Mouse (Mus musculus) lung, embryonic 16.5 days (tissue): ENCODE measurements around the gene Mettl4. TPM values are rescaled to one million over a fixed set of nuclear protein-coding genes. Genes with fewer than 3 reads are reported as not detected.

Source experiments
- ATAC-seq: fragments of 200-750 bp; cut with Nextera tagmentation; 2 replicates; pipeline ENCODE4 v1.8.0; 2017; ENCODE audit warnings: low read depth, mild to moderate bottlenecking, moderate library complexity
- H3K27ac ChIP-seq: fragments of 300-500 bp; sonication (generic); 2 replicates; pipeline ENCODE4 v1.5.1; 2014; ENCODE audit warnings: mild to moderate bottlenecking, control low read depth, low read length
- H3K27me3 ChIP-seq: fragments of 300-500 bp; sonication (generic); 2 replicates; pipeline ENCODE4 v1.6.1; 2014; ENCODE audit warnings: low read depth, low read length, mixed read lengths; ENCODE audit not compliant: control insufficient read depth, insufficient read depth
- H3K36me3 ChIP-seq: fragments of 300-500 bp; sonication (generic); 2 replicates; pipeline ENCODE4 v1.6.1; 2014; ENCODE audit warnings: low read length; ENCODE audit not compliant: control insufficient read depth, insufficient read depth
- H3K4me1 ChIP-seq: fragments of 300-500 bp; sonication (generic); replicated peaks from 2 replicates; pipeline ENCODE4 v1.6.1; 2014; ENCODE audit warnings: low read length, mixed read lengths; ENCODE audit not compliant: control insufficient read depth, insufficient read depth
- H3K4me2 ChIP-seq: fragments of 300-500 bp; sonication (generic); 2 replicates; pipeline ENCODE4 v1.6.1; 2014; ENCODE audit warnings: low read depth, low read length, control low read depth
- H3K4me3 ChIP-seq: fragments of 300-500 bp; sonication (generic); 2 replicates; pipeline ENCODE4 v1.5.1; 2014; ENCODE audit warnings: mild to moderate bottlenecking, low read length, control low read depth
- H3K9ac ChIP-seq: fragments of 300-500 bp; sonication (generic); 2 replicates; pipeline ENCODE4 v1.6.1; 2014; ENCODE audit warnings: low read length, control low read depth
- H3K9me3 ChIP-seq: fragments of 300-500 bp; sonication (generic); 2 replicates; pipeline ENCODE4 v1.6.1; 2016; ENCODE audit warnings: low read length; ENCODE audit not compliant: control insufficient read depth
- WGBS: fragments of 180-500 bp; shearing (Covaris S2); extraction: QIAGEN DNeasy Blood & Tissue Kit; methylation state at CpG from one replicate; pipeline ENCODE4 v1.1.7; 2014; 5-methylcytosine and 5-hydroxymethylcytosine counted together
- polyA plus RNA-seq: library from polyadenylated mRNA; unstranded; fragments of >200 nt; fragmentation: Nextera tagmentation; extraction: Ambion mirVana; gene quantifications from 2 replicates; pipeline ENCODE4 v1.2.1, GENCODE M21; 2015

Mettl4 gene
- polyA plus RNA-seq, result 20.4 TPM in 2 replicates

DNA sequence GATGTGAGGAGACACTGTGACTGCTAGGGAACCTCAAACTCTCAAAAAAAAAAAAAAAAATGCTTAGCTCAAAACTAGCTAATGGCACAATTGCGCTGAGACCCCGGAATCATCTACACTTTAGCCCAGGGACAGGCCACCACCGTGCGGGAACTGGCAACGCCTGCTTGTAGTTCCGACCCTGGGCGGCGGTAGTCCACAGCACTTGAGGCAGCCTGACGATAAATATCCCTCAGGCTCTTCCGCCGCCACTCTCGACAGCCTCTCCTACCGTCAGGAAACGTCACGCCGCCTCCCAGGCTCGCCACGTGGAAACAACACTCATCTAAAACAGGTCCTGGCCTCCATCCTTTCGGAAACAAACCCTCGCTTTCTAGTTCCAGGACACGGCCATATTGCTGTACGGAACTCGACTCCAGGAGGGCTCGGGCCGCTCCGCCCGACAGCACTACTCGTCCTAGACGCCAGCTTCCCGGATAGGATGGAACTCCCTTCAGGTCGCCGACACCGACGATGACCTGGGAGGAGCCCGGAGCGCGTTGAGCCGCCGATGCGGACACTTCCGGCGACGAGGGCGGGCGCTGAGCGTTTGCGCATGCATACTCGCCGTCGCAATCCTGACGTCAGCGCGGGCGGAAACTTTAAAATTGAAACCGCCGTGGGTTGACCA, at the start of gene Mettl4:
TSS of gene Mettl4 (minus strand) at position 554 of the 670 bp plus-strand sequence.
- WGBS, result under 1% methylated on average over 56 of the region's 56 CpGs
- peak within 1 kb of the TSS; percentile 89 for H3K9ac ChIP-seq
- H3K36me3 ChIP-seq, result no peaks in the 10 kb centered on the region; the same call in 1 of the 2 replicates
- peak within 1 kb of the TSS; percentile 98 for H3K27ac ChIP-seq
- peaks cover 12% of the 10 kb centered on the region for H3K4me1 ChIP-seq
- H3K27me3 ChIP-seq, result no peaks in the 10 kb centered on the region
- H3K9me3 ChIP-seq, result no peaks in the 10 kb centered on the region
- peak within 1 kb of the TSS; percentile 70 for H3K4me2 ChIP-seq
- ATAC-seq, result peak; percentile 98
- H3K4me3 ChIP-seq, result peak within 1 kb of the TSS; percentile 75

DNA sequence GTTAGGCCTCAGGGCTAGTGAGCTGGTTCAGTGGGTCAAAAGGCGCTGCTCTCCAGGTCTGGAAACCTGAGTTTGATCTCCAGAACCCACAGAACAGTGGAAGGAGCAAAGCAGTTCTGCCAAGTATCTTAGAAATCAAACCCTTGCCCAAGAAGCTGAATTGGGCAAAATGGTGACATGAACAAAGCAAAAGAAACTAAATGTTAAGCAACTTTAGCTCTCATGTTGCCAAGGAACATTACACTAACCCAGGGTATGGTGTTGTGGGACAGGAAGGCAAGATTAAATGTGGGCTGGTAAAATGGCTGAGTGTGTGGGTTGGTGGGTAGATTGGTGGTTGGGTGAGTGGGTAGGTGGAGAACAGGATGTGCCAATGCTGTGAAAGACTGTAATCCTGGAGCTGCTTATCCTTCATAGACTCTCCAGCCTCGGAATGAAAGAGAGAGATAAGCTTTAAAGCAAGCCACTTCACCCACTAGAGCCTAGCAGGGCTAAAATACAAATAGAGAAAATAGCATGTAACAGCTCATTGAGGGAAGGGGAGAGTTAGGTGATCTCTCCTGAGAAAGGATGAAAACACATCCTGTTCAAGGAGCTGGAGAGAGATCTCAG, 29.2 kb upstream of the Mettl4 start:
- ATAC-seq, result no peak

DNA sequence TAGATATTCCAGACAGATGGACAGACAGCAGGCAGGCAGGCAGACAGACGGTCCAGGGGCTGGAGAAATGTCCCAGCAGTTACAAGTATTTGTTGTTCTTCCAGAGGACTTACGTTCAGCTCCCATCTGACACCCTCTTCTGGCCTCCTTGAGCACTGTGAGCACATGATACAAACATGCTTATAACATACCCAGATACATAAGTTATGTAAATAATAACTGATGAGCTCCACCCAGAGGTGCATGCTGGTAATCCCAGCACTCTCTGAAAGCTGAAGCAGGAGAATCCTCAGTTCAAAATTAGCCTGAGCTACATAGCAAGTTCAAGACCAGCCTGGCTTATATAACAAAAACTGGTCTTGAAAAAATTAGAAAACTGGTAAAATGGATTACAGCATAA, 18.7 kb upstream of the Mettl4 start:
- H3K4me3 ChIP-seq, result no peak overlapping the region
- no peak overlapping the region for H3K27ac ChIP-seq
- H3K27me3 ChIP-seq, result no peaks in the 10 kb centered on the region
- peaks cover 9% of the 10 kb centered on the region for H3K36me3 ChIP-seq
- ATAC-seq, result no peak
- H3K9me3 ChIP-seq, result no peaks in the 10 kb centered on the region
- WGBS, result 72% methylated on average over 2 of the region's 2 CpGs
- H3K4me1 ChIP-seq, result no peaks in the 10 kb centered on the region
- no peak overlapping the region for H3K9ac ChIP-seq
- no peak overlapping the region for H3K4me2 ChIP-seq

More for the DNA sequence above, 29.2 kb upstream of the Mettl4 start:
- Histone ChIP-seq H3K36me3 (0 out of 2 replicates have a peak, but pooled peaks cover 3% of the 10 kb centered on the region), H3K4me1 (no peaks in the 10 kb centered on the region), H3K4me2 (no peak overlapping the region), H3K9ac (no peak overlapping the region), H3K27ac (no peak overlapping the region), H3K27me3 (no peaks in the 10 kb centered on the region), H3K4me3 (no peak overlapping the region), H3K9me3 (no peaks in the 10 kb centered on the region)
- WGBS, result 59% methylated on average over 2 of the region's 2 CpGs

DNA sequence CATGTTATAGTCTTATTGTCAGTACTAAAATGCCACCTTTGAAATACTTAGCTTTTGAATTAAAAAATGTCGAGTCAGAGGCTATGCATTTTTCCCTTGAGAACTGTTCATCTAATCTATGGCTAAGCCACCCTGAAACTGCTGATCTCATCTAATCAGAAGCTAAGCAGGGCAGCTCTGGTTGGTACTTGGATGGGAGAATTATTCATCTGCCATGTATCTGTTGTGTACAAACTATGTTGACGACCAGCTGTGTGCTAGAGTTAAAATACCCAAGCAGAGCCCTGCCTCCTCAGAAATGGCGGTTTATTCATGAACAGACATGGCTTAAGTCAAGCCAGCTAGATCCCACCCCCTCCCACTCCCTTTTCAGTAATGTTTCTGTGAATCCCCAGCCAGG, 14.9 kb upstream of the Mettl4 start:
- Histone ChIP-seq H3K36me3 (peaks cover 3% of the 10 kb centered on the region; the same call in 1 of the 2 replicates), H3K4me2 (no peak overlapping the region), H3K4me3 (no peak overlapping the region), H3K9ac (no peak overlapping the region), H3K4me1 (no peaks in the 10 kb centered on the region), H3K27ac (no peak overlapping the region), H3K27me3 (no peaks in the 10 kb centered on the region), H3K9me3 (no peaks in the 10 kb centered on the region)
- no peak for ATAC-seq
- WGBS, result 88% methylated on average over 3 of the region's 3 CpGs

DNA sequence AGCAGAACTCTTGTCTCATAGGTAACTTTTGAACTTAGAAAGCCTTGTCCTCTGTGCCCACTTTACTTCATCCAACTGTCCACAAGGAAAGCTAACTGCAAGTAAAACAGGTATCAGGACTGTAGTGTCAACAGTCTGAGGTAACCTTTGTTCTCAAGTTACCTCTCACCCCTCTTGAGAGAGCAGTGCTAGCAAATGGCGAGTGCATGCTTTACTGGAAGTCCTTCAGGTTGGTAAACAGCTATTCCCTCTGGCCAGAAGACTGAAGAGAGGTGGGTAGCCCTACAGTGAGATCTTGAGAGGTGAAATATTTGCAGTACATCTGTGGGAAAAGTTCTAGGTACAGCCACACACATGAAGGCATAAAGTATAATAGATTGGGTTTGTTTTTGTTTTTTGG, 14.2 kb upstream of the Mettl4 start:
- 65% methylated on average over 1 of the region's 1 CpGs for WGBS
- Histone ChIP-seq H3K4me1 (no peaks in the 10 kb centered on the region), H3K27me3 (no peaks in the 10 kb centered on the region), H3K9ac (no peak overlapping the region), H3K9me3 (no peaks in the 10 kb centered on the region), H3K36me3 (no peaks in the 10 kb centered on the region; the same call in 1 of the 2 replicates), H3K4me3 (no peak overlapping the region), H3K27ac (no peak overlapping the region), H3K4me2 (no peak overlapping the region)
- ATAC-seq, result no peak

DNA sequence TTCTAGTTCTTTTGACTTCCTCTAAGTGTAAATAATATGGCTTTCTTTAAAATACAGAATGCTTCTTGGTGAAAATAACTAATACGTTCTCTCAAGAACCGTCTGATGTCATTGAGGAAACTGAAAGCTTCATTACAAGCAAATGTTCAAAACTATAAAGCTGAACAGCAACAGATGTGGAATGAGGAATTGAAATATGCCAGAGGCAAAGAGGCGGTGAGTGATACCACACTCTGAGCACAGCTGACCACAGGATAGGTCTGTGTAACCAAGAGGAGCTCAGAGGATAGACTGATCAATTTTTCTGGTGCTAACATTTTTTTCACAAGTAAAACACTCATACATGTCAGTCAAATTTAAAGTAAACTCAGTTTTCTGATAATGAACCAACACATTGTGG, 12.6 kb upstream of the Mettl4 start:
- Histone ChIP-seq H3K9ac (no peak overlapping the region), H3K4me1 (no peaks in the 10 kb centered on the region), H3K4me2 (no peak overlapping the region), H3K36me3 (no peaks in the 10 kb centered on the region; the same call in 1 of the 2 replicates), H3K4me3 (no peak overlapping the region), H3K27me3 (no peaks in the 10 kb centered on the region), H3K27ac (no peak overlapping the region), H3K9me3 (no peaks in the 10 kb centered on the region)
- WGBS, result 91% methylated on average over 3 of the region's 3 CpGs
- no peak for ATAC-seq

DNA sequence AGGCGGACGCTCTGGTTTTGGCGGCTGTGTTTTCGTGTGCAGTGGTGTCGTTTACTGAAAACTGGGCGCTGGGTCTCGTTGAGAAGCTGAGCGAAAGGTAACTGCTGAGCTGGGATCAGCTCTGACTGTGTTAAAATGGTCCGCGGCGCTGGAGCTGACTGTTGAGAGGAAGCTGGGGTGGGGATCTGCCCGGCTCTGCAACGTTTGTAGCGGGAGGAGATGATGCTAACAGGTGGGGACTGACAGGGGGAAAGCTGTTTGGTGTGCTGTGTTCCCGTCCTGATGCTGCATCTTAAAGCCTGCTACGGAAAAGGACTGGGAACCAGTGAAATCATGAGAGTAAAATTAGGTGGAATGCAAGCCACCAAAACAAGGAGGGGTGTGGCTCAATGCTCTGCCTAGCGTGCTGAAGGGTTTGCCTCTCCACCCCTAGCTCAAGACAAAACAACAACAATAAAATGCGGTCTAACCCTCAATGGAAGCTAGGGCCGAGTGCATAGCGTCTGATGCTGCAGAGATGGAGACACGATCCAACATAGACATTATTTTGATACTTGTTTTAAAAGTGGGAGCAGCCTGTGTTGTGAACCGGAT, 414 bp upstream of the Mettl4 start:
- H3K4me2 ChIP-seq, result peak overlapping the region; percentile 70
- no peaks in the 10 kb centered on the region for H3K9me3 ChIP-seq
- H3K4me1 ChIP-seq, result peaks cover 12% of the 10 kb centered on the region
- H3K27me3 ChIP-seq, result no peaks in the 10 kb centered on the region
- peak overlapping the region; percentile 75 for H3K4me3 ChIP-seq
- WGBS, result under 1% methylated on average over 22 of the region's 22 CpGs
- H3K9ac ChIP-seq, result peak overlapping the region; percentile 89
- H3K27ac ChIP-seq, result peak overlapping the region; percentile 98
- peak; percentile 43; the same call in 1 of the 2 replicates for ATAC-seq
- no peaks in the 10 kb centered on the region; the same call in 1 of the 2 replicates for H3K36me3 ChIP-seq

DNA sequence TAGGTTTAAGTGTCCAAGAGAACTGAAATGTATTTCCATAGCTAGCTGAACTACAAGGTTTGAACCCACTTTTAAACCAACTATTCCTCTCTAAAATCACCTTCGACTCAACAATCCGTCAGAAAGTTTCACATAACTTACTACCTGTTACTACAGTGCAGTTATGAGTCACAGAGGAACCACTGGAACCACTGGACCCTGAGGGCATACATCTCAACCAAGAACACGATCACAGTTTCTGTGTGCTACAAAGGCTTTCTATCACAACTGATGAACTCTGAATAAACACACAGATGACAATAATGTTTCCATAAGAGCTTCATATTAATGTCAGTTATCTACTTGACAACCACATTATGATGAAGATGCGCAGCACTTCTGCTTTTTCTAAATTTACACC, 11.6 kb downstream of the Mettl4 start:
- Histone ChIP-seq H3K9me3 (no peaks in the 10 kb centered on the region), H3K4me2 (no peak overlapping the region), H3K36me3 (no peaks in the 10 kb centered on the region; the same call in 1 of the 2 replicates), H3K4me1 (no peaks in the 10 kb centered on the region), H3K27ac (no peak overlapping the region), H3K9ac (no peak overlapping the region), H3K27me3 (no peaks in the 10 kb centered on the region), H3K4me3 (no peak overlapping the region)
- WGBS, result 91% methylated on average over 4 of the region's 4 CpGs
- no peak for ATAC-seq

DNA sequence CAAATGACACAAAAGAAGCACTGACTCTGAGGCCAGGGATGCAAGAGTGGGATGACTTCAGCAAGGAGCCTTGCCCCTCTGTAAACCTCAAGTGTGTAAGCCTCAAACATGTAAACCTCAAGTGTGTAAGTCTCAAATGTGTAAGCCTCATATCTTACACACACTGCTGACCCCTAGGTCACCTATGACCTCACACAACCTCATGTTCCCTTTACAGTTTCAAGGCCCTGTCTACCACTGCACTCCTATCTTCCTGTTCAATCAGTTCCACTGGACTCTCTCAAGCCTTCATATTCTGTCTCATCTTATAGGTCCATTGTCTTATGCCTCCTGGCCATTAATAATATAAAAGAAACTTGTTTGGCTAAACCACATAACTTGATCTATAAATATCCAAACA, 13.9 kb downstream of the Mettl4 start:
- no peaks in the 10 kb centered on the region for H3K4me1 ChIP-seq
- no peaks in the 10 kb centered on the region; the same call in 1 of the 2 replicates for H3K36me3 ChIP-seq
- H3K9me3 ChIP-seq, result no peaks in the 10 kb centered on the region
- no peak overlapping the region for H3K4me3 ChIP-seq
- no peak overlapping the region for H3K27ac ChIP-seq
- no peak overlapping the region for H3K4me2 ChIP-seq
- ATAC-seq, result no peak
- H3K27me3 ChIP-seq, result no peaks in the 10 kb centered on the region
- H3K9ac ChIP-seq, result no peak overlapping the region
